Mouse (Mus musculus): ENCODE results near the gene Ggta1. TPM values are rescaled to one million over a fixed set of nuclear protein-coding genes. Genes with fewer than 3 reads are reported as not detected.

Ggta1 gene
- polyA plus RNA-seq, 1 experiment, result 83.4 TPM

DNA sequence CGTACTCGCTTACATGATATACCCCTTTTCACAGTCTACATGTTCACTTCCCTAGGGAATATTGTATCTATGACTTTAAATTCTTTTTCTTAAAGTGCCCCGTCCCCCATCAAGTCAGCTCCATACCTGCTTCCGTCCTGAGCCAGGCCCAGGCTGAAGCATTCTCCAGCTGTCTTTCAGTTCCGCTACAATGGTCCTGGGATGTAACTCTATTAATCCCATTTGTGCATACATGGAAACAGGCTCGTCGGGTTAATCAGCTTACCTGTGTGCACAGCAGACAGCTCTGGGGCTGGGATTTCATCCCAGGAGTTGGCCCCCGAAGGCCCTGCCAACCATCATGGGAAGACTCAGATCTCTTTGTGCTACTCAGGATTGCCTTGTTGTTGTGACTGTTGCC is 32.2 kb downstream of the Ggta1 start:
- Histone ChIP-seq H3K27ac (ENCODE audit: insufficient read depth, low read depth, low read length) (no peak overlapping the region), H3K4me1 (ENCODE audit: control insufficient read depth, insufficient read depth, low read length) (peaks cover 24% of the 10 kb centered on the region), H3K4me3 (ENCODE audit: insufficient read depth, low read length) (no peak overlapping the region)
- TF ChIP-seq CTCF (IDR thresholded peaks at IDR 0.05; ENCODE audit: low read depth, low read length) (no peak), POLR2A (IDR thresholded peaks at IDR 0.05; ENCODE audit: borderline replicate concordance, low read depth, low read length) (no peak)

DNA sequence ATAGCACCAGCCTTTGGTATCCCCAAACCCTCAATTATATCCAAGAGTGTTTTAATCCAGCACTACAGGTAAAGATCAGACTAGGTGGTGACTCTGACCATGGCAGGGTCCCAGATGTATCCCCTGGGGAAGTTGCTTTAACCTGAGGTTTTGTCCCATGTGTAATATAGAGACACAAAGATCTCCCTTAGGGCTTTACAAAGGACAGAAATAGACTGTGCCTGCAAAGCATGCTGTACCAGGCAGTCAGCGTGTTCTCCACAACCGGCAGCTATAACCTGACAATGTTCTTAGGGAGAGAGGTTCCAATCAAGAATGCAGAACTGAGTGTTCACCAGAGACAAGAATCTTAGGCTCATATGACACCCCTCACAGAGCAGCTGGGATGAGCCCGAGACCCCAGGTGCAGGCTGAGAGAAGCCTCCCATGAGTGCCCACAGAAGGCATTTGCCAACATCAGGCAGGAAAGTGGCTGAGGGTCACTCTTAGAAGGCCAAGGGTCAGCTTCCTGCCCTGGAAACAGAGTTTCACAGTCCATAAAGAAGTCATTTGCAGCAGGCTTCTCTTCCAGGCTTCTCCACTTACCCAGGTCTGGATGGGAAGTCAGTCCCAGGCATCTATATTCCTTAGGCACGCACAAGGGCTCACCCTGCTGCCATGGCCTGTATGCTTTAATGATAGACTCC is 34.3 kb downstream of the Ggta1 start:
- TF ChIP-seq POLR2A (IDR thresholded peaks at IDR 0.05; ENCODE audit: borderline replicate concordance, low read depth, low read length), result no peak
- no peak for TF ChIP-seq CTCF (IDR thresholded peaks at IDR 0.05; ENCODE audit: low read depth, low read length)
- H3K4me3 ChIP-seq (ENCODE audit: insufficient read depth, low read length), result no peak overlapping the region
- no peak overlapping the region for H3K27ac ChIP-seq (ENCODE audit: insufficient read depth, low read depth, low read length)
- peaks cover 12% of the 10 kb centered on the region for H3K4me1 ChIP-seq (ENCODE audit: control insufficient read depth, insufficient read depth, low read length)

DNA sequence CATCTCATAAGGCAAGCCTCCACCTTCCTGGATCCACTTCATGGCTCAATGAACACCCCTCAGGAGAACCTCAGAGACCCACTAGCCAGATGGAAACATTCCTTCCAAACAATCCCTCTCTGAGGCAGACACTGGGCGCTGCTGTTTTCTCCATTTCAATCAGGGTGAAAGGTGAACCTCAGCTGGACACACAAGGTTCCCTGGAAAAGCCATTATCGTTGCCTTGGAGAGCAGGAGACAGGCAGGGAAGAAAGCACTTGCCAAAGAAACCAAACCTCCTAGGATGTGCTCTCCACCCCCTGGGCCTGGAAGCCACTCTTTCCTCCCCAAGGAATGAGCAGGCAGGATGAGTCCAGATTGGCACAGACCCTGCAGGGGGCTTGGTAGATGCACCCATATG is 35.5 kb downstream of the Ggta1 start:
- Histone ChIP-seq H3K27ac (ENCODE audit: insufficient read depth, low read depth, low read length) (no peak overlapping the region), H3K4me1 (ENCODE audit: control insufficient read depth, insufficient read depth, low read length) (peaks cover 1% of the 10 kb centered on the region; the same call in 1 of the 2 replicates), H3K4me3 (ENCODE audit: insufficient read depth, low read length) (no peak overlapping the region)
- no peak for TF ChIP-seq POLR2A (IDR thresholded peaks at IDR 0.05; ENCODE audit: borderline replicate concordance, low read depth, low read length)
- TF ChIP-seq CTCF (IDR thresholded peaks at IDR 0.05; ENCODE audit: low read depth, low read length), result no peak

DNA sequence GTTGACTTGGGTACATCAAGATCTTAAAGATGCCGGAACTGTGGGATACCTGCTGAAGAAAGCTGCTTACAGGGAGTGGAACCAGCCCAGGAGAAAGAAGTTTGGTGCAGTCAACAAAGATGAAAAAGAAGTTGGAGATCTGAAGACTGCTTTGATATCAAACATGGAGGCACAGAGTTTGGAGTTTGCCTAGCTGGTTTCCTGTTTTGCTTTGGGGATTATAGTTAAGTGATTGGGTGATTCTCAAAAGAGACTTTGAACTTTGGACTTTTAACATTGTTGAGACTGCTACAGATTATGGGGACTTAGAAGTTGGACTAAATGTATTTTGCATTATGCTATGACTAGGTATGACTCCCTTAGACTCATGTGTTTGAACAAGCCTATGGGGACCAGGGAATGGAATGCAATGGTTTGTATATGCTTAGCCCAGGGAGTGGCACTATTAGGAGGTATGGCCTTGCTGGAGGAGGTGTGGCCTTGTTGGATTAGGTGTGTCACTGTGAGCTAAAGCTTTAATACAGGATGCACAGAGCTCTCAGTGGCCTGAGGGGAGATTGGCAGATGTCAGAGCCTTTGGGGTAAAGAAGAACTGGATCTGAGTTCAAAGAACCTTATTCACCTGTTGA is 39.2 kb downstream of the Ggta1 start:
- no peak overlapping the region for H3K27ac ChIP-seq (ENCODE audit: insufficient read depth, low read depth, low read length)
- TF ChIP-seq POLR2A (IDR thresholded peaks at IDR 0.05; ENCODE audit: borderline replicate concordance, low read depth, low read length) (no peak), CTCF (IDR thresholded peaks at IDR 0.05; ENCODE audit: low read depth, low read length) (no peak)
- H3K4me3 ChIP-seq (ENCODE audit: insufficient read depth, low read length), result no peak overlapping the region
- H3K4me1 ChIP-seq (ENCODE audit: control insufficient read depth, insufficient read depth, low read length), result no peaks in the 10 kb centered on the region

DNA sequence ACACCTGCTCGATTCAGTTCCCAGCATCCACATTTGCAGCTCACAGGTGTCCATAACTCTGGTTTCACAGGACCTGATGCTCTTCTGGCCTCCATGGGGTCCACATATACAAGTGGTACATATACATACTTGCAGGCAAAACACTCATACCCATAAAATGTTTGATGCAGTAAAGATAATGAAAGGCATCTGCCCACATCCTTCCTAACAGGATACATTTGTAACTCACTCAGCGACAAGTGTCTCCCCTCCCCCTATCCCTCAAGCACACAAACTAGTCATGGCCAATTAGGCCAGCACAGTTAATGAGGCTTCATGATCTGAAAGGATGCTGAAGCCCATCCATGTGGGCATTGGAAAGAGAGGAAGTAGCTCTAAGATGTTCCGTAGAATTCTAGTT is 40.6 kb downstream of the Ggta1 start:
- Histone ChIP-seq H3K4me3 (ENCODE audit: insufficient read depth, low read length) (no peak overlapping the region), H3K27ac (ENCODE audit: insufficient read depth, low read depth, low read length) (no peak overlapping the region), H3K4me1 (ENCODE audit: control insufficient read depth, insufficient read depth, low read length) (no peaks in the 10 kb centered on the region)
- TF ChIP-seq CTCF (IDR thresholded peaks at IDR 0.05; ENCODE audit: low read depth, low read length) (no peak), POLR2A (IDR thresholded peaks at IDR 0.05; ENCODE audit: borderline replicate concordance, low read depth, low read length) (no peak)

DNA sequence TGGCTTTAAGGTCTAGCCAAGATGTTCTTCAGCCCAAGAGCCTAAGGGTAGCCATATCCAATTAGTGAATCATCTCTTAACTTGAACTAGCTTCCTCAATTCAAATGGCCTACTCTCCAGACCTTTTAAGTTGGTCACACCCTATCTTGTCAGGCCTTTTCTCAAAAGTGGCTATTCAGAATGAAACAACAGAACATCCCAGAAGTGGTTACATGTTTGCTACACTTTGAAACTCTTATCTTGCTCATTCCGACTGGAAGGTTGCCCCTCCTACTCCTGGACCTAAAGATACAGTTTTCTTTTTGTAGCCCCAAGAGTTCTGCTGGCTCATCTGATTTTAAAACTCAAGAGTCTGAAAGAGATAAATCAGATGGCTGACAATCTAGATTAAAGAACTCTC is 42.4 kb downstream of the Ggta1 start:
- Histone ChIP-seq H3K4me1 (ENCODE audit: control insufficient read depth, insufficient read depth, low read length) (peaks cover 4% of the 10 kb centered on the region), H3K27ac (ENCODE audit: insufficient read depth, low read depth, low read length) (no peak overlapping the region)
- TF ChIP-seq POLR2A (IDR thresholded peaks at IDR 0.05; ENCODE audit: borderline replicate concordance, low read depth, low read length) (no peak), CTCF (IDR thresholded peaks at IDR 0.05; ENCODE audit: low read depth, low read length) (no peak)

DNA sequence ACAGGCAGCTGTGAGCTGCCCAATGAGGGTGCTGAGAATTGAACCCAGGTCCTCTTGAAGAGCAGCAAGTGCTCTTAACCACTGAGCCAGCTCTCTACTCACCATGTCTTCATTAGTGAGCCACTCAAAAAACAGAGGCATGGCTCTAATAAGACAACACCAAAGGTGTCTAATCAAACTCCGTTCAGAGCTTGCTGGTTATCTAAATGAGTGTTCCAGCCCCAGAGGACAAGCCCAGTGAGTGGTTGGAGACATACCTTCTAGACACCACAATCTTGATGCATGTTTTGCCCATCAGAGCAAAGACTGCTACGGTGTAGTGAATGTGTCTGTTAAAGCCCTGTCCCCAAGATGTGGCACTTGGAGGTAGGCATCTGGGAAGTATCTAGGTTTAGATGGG is 43.4 kb downstream of the Ggta1 start:
- H3K4me3 ChIP-seq (ENCODE audit: insufficient read depth, low read length), result no peak overlapping the region
- H3K27ac ChIP-seq (ENCODE audit: insufficient read depth, low read depth, low read length), result no peak overlapping the region
- no peak for TF ChIP-seq CTCF (IDR thresholded peaks at IDR 0.05; ENCODE audit: low read depth, low read length)
- no peak for TF ChIP-seq POLR2A (IDR thresholded peaks at IDR 0.05; ENCODE audit: borderline replicate concordance, low read depth, low read length)
- peaks cover 4% of the 10 kb centered on the region for H3K4me1 ChIP-seq (ENCODE audit: control insufficient read depth, insufficient read depth, low read length)

More for the DNA sequence above, 42.4 kb downstream of the Ggta1 start:
- no peak overlapping the region for H3K4me3 ChIP-seq (ENCODE audit: insufficient read depth, low read length)

DNA sequence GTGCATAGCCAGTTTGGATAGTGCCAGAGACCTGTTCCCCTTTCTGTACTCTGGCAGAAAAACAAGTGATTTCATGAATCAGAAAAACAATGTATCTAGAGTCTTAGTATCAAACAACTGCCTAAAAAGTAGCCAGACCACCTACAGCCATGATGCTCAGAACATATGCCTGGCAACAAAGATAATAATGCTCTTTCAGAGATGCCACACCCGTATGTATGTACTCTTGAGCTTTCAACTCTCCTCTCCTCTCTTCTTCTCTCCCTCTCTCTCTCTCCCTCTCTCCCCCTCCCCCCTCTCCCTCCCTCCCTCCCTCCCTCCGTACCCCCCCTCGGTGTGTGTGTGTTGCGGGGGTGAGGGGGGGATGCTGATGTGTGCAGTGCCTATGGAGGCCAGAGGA is 43.8 kb downstream of the Ggta1 start:
- Histone ChIP-seq H3K4me3 (ENCODE audit: insufficient read depth, low read length) (no peak overlapping the region), H3K4me1 (ENCODE audit: control insufficient read depth, insufficient read depth, low read length) (peaks cover 4% of the 10 kb centered on the region)
- no peak for TF ChIP-seq POLR2A (IDR thresholded peaks at IDR 0.05; ENCODE audit: borderline replicate concordance, low read depth, low read length)
- no peak for TF ChIP-seq CTCF (IDR thresholded peaks at IDR 0.05; ENCODE audit: low read depth, low read length)

DNA sequence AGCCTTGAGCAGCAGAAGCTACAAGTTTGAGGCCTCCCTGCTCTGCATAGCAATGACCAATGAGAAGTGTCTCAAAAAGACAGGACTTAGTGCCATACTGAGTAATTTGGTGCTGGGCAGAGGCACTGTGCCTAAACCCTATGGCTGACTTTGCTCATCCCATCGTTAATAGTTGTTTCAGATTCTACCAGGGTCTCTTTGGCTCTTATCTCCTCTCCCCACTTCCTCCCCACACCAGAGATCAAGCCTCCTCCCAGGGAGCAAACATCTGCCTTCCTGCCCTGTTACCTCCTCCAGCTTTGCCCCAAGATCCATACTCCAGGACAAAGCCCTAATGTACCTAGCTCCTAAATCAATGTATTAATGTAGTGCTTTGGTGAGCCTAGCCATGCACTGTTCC is 45.8 kb downstream of the Ggta1 start:
- TF ChIP-seq POLR2A (IDR thresholded peaks at IDR 0.05; ENCODE audit: borderline replicate concordance, low read depth, low read length), result no peak
- TF ChIP-seq CTCF (IDR thresholded peaks at IDR 0.05; ENCODE audit: low read depth, low read length), result no peak
- Histone ChIP-seq H3K4me1 (ENCODE audit: control insufficient read depth, insufficient read depth, low read length) (peaks cover 7% of the 10 kb centered on the region), H3K4me3 (ENCODE audit: insufficient read depth, low read length) (no peak overlapping the region), H3K27ac (ENCODE audit: insufficient read depth, low read depth, low read length) (no peak overlapping the region)

More for the DNA sequence above, 43.8 kb downstream of the Ggta1 start:
- no peak overlapping the region for H3K27ac ChIP-seq (ENCODE audit: insufficient read depth, low read depth, low read length)

DNA sequence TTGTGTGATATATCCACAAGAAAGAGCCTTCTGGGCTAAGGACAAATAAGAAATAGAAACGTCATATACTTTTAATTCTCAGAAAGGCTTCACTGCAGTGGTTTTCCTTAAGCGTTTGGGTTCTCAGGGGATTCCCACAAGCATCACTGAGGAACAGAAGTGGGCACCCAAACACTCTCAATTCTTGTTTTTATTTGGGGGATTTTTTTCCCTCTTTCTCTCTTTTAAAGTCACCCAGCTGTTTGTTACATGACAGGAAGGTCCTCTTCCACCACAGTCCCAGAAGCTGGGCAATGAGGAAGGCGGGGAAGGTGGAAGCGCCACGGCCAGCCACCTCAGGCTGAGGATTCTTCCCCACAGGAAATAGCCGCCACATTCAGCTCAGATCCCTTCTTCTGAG is 46.6 kb downstream of the Ggta1 start:
- Histone ChIP-seq H3K4me3 (ENCODE audit: insufficient read depth, low read length) (no peak overlapping the region), H3K4me1 (ENCODE audit: control insufficient read depth, insufficient read depth, low read length) (peaks cover 7% of the 10 kb centered on the region)
- TF ChIP-seq POLR2A (IDR thresholded peaks at IDR 0.05; ENCODE audit: borderline replicate concordance, low read depth, low read length) (no peak), CTCF (IDR thresholded peaks at IDR 0.05; ENCODE audit: low read depth, low read length) (no peak)

More for the DNA sequence above, 46.6 kb downstream of the Ggta1 start:
- no peak overlapping the region for H3K27ac ChIP-seq (ENCODE audit: insufficient read depth, low read depth, low read length)
